Mouse (Mus musculus) midbrain, embryonic 11.5 days (tissue): Measurements from ENCODE around the gene Insr. TPM values are rescaled to one million over a fixed set of nuclear protein-coding genes. Genes with fewer than 3 reads are reported as not detected.
"Not testable (repeated sequence)": the region's sequence is repeated elsewhere in the genome, so short reads cannot be mapped to it uniquely, and the experiment has no call there.

Experiments
- ATAC-seq: fragments of 200-750 bp; cut with Nextera tagmentation; 2 replicates; pipeline ENCODE4 v1.8.0; 2017; ENCODE audit warnings: moderate TSS enrichment, moderate library complexity; ENCODE audit not compliant: low FRiP score
- DNase-seq: peaks from one replicate; pipeline ENCODE4 v3.0.0; 2015; ENCODE audit warnings: low spot score; ENCODE audit errors: missing footprints
- H3K27ac ChIP-seq: fragments of 300-500 bp; sonication (generic); 2 replicates; pipeline ENCODE4 v1.5.1; 2014; ENCODE audit warnings: low read depth, low read length
- H3K27me3 ChIP-seq: fragments of 300-500 bp; sonication (generic); 2 replicates; pipeline ENCODE4 v1.6.1; 2014; ENCODE audit warnings: mild to moderate bottlenecking, low read length, moderate library complexity, mixed read lengths; ENCODE audit not compliant: control insufficient read depth, insufficient read depth
- H3K36me3 ChIP-seq: fragments of 300-500 bp; sonication (generic); 2 replicates; pipeline ENCODE4 v1.6.1; 2014; ENCODE audit warnings: mild to moderate bottlenecking, low read length, moderate library complexity, mixed read lengths; ENCODE audit not compliant: control insufficient read depth, insufficient read depth
- H3K4me1 ChIP-seq: fragments of 300-500 bp; sonication (generic); 2 replicates; pipeline ENCODE4 v1.6.1; 2014; ENCODE audit warnings: low read length; ENCODE audit not compliant: control insufficient read depth, insufficient read depth
- H3K4me2 ChIP-seq: fragments of 300-500 bp; sonication (generic); 2 replicates; pipeline ENCODE4 v1.6.1; 2014; ENCODE audit warnings: mild to moderate bottlenecking, moderate library complexity
- H3K4me3 ChIP-seq: fragments of 300-500 bp; sonication (generic); 2 replicates; pipeline ENCODE4 v1.5.1; 2014; ENCODE audit warnings: low read depth, low read length
- H3K9ac ChIP-seq: fragments of 300-500 bp; sonication (generic); 2 replicates; pipeline ENCODE4 v1.6.1; 2014; ENCODE audit warnings: low read length
- H3K9me3 ChIP-seq: fragments of 300-500 bp; sonication (generic); 2 replicates; pipeline ENCODE4 v1.6.1; 2016; ENCODE audit warnings: low read length; ENCODE audit not compliant: control insufficient read depth
- whole genome bisulfite sequencing: fragments of 180-500 bp; shearing (Covaris S2); extraction: QIAGEN DNeasy Blood & Tissue Kit; methylation state at CpG from one replicate; pipeline ENCODE4 v1.1.7; 2014; 5-methylcytosine and 5-hydroxymethylcytosine counted together
- polyA plus RNA-seq: library from polyadenylated mRNA; unstranded; fragments of >200 nt; fragmentation: Nextera tagmentation; extraction: Ambion mirVana; gene quantifications from 2 replicates; pipeline ENCODE4 v1.2.1, GENCODE M21; 2014

The Insr gene
- polyA plus RNA-seq, 1 experiment from 2014 or later = 31.5 TPM

- Histone ChIP-seq H3K4me1 (no peaks in the 10 kb centered on the region), H3K9ac (no peak overlapping the region), H3K36me3 (no peaks in the 10 kb centered on the region), H3K9me3 (no peaks in the 10 kb centered on the region), H3K4me2 (no peak overlapping the region), H3K4me3 (no peak overlapping the region), H3K27me3 (no peaks in the 10 kb centered on the region), H3K27ac (no peak overlapping the region)
- ATAC-seq (no peak), DNase-seq (no peak)
- 79% methylated on average over 4 of the region's 4 CpGs for WGBS
Observed at GRCm38 (mm10) chr8:3311482-3311881, 32.1 kb upstream of the Insr start.

DNA sequence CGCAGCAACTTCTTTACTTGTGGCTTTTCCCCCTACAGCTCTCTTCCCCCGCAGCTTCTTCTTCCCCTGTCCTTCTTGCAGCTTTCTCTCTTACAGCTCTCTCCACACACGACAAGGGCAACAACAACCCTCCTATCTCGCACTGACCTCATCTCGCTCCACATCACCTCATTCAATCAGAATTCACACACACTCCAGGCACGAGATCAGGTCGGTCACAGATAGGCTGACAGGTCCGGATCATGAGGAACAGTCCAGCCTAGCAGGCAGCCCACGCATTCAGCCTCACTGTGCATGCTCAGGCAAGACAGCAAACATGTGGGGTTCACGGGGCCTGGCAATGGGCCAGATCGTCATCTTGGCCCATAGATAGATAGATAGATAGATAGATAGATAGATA lies 30.2 kb upstream of the Insr start:
- no peak overlapping the region for H3K4me2 ChIP-seq
- ATAC-seq = no peak
- peaks cover 3% of the 10 kb centered on the region; the same call in 1 of the 2 replicates for H3K9me3 ChIP-seq
- 87% methylated on average over 11 of the region's 11 CpGs for WGBS
- H3K27me3 ChIP-seq = no peaks in the 10 kb centered on the region
- no peak overlapping the region for H3K27ac ChIP-seq
- H3K4me3 ChIP-seq = no peak overlapping the region
- H3K9ac ChIP-seq = no peak overlapping the region
- no peaks in the 10 kb centered on the region for H3K4me1 ChIP-seq
- no peaks in the 10 kb centered on the region for H3K36me3 ChIP-seq
- DNase-seq = no peak

DNA sequence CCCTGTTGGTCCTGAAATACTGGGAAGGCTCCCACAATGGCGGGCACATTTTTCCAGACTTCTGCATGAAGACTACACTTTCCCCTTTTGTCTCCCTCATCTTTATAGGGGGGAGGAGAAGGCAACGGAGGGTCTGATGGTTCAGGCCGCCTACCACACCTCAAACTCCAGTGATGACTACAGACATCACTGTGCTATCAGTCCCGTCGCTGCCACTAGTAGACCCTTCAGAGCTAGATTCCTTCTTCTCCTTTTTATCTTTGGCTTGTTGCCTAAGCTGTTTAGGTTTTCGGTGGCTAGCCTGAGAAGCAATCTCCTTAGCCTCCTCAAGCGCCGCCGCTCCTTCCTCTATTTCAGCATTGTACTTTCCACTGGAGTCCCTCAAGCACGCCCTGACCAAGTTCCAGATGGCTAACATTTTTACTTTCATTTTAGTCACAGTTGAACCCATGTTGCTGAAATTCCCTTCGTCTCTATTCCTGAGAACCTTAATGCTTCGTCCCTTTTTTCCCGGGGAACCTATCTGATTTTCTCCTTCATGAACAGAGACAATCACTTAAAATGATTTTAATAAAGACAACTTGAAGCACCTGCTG lies 28.9 kb upstream of the Insr start:
- H3K27me3 ChIP-seq, H3K36me3 ChIP-seq, H3K27ac ChIP-seq, H3K4me3 ChIP-seq, H3K4me2 ChIP-seq, H3K4me1 ChIP-seq, ATAC-seq, H3K9ac ChIP-seq, H3K9me3 ChIP-seq, DNase-seq: not testable (repeated sequence)
- 94% methylated on average over 13 of the region's 13 CpGs for WGBS

DNA sequence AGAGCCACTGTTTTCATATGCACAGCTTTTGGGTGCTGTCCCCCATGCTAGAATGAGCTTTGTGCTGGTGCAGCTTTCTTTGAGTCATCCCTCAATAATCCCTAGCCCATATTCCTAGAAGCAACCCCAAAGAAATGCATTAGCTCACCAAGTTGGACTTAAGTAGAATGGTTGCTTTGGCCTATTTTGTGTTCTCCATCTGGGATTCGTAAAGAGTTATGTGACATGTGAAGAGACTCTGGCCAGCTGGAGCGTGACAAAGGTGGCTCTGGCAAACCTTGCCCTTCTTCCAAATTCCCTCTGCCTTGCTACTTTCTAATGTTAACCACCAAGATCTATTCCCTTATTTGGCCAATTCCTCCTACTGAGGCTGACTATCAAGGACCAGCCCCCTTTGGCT lies 22.7 kb upstream of the Insr start:
- H3K9ac ChIP-seq = no peak overlapping the region
- no peaks in the 10 kb centered on the region for H3K36me3 ChIP-seq
- H3K9me3 ChIP-seq = peaks cover 3% of the 10 kb centered on the region; the same call in 1 of the 2 replicates
- H3K4me3 ChIP-seq = no peak overlapping the region
- WGBS = 88% methylated on average over 2 of the region's 2 CpGs
- no peak overlapping the region for H3K4me2 ChIP-seq
- ATAC-seq = no peak
- H3K4me1 ChIP-seq = no peaks in the 10 kb centered on the region
- no peak for DNase-seq
- H3K27ac ChIP-seq = no peak overlapping the region
- no peaks in the 10 kb centered on the region for H3K27me3 ChIP-seq

DNA sequence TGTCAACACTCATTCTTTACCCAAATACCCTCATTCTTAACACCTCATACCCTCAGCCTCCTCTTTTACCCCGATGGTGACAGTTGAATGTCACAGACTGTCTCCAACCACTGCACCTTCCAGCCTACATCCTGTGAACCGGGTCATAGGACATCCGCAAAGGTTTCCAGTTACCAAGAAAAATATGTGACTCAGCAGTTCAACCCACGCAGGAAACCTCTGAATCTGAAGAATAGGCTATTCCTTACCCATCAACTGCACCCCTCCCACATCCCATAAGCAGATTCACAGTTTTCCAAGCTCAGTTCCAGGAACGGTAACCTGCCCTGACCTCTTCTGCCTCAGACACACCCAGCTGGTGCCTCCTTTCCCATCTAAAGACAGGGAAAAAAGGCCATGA lies 19.9 kb upstream of the Insr start:
- H3K36me3 ChIP-seq = no peaks in the 10 kb centered on the region
- no peak overlapping the region for H3K9ac ChIP-seq
- no peak overlapping the region for H3K4me3 ChIP-seq
- no peaks in the 10 kb centered on the region for H3K9me3 ChIP-seq
- no peaks in the 10 kb centered on the region for H3K27me3 ChIP-seq
- no peak for DNase-seq
- H3K4me2 ChIP-seq = no peak overlapping the region
- 78% methylated on average over 5 of the region's 5 CpGs for WGBS
- H3K4me1 ChIP-seq = no peaks in the 10 kb centered on the region
- no peak for ATAC-seq
- H3K27ac ChIP-seq = no peak overlapping the region

- H3K4me3 ChIP-seq = no peak overlapping the region
- H3K4me1 ChIP-seq = no peaks in the 10 kb centered on the region
- WGBS = 31% methylated on average over 2 of the region's 2 CpGs
- DNase-seq (no peak), ATAC-seq (no peak)
- no peaks in the 10 kb centered on the region for H3K9me3 ChIP-seq
- H3K27ac ChIP-seq = no peak overlapping the region
- no peak overlapping the region for H3K9ac ChIP-seq
- no peaks in the 10 kb centered on the region for H3K36me3 ChIP-seq
- no peaks in the 10 kb centered on the region for H3K27me3 ChIP-seq
- no peak overlapping the region for H3K4me2 ChIP-seq
Observed at GRCm38 (mm10) chr8:3285824-3286223, 6.4 kb upstream of the Insr start.

GRCm38 (mm10) chr8:3284656-3285055 lies 5.2 kb upstream of the Insr start:
- Histone ChIP-seq H3K9ac (no peak overlapping the region), H3K4me1 (no peaks in the 10 kb centered on the region), H3K9me3 (no peaks in the 10 kb centered on the region), H3K4me3 (no peak overlapping the region), H3K27ac (no peak overlapping the region), H3K36me3 (no peaks in the 10 kb centered on the region), H3K4me2 (no peak overlapping the region), H3K27me3 (no peaks in the 10 kb centered on the region; the same call in 1 of the 2 replicates)
- WGBS = 86% methylated on average over 4 of the region's 4 CpGs
- DNase-seq (no peak), ATAC-seq (no peak)

GRCm38 (mm10) chr8:3281296-3281695 lies 1.9 kb upstream of the Insr start:
- Histone ChIP-seq H3K9ac (no peak overlapping the region), H3K9me3 (no peaks in the 10 kb centered on the region), H3K4me3 (no peak overlapping the region), H3K27ac (no peak overlapping the region), H3K4me2 (no peak overlapping the region), H3K36me3 (no peaks in the 10 kb centered on the region), H3K4me1 (peaks cover 11% of the 10 kb centered on the region), H3K27me3 (no peaks in the 10 kb centered on the region; the same call in 1 of the 2 replicates)
- 76% methylated on average over 3 of the region's 3 CpGs for WGBS
- peak; percentile 64 for DNase-seq
- ATAC-seq = no peak

- no peaks in the 10 kb centered on the region; the same call in 1 of the 2 replicates for H3K27me3 ChIP-seq
- no peak overlapping the region for H3K9ac ChIP-seq
- no peak overlapping the region for H3K4me3 ChIP-seq
- peak; percentile 76 for DNase-seq
- no peaks in the 10 kb centered on the region for H3K9me3 ChIP-seq
- H3K27ac ChIP-seq = no peak overlapping the region
- no peak overlapping the region; the same call in 1 of the 2 replicates for H3K4me2 ChIP-seq
- 39% methylated on average over 11 of the region's 11 CpGs for WGBS
- ATAC-seq = no peak
- H3K4me1 ChIP-seq = peaks cover 11% of the 10 kb centered on the region
- H3K36me3 ChIP-seq = no peaks in the 10 kb centered on the region
Observed at GRCm38 (mm10) chr8:3280266-3280910, 971 bp upstream of the Insr start.
